Mouse (Mus musculus): ENCODE measurements around the gene Grin3b. TPM values are rescaled to one million over a fixed set of nuclear protein-coding genes. Genes with fewer than 3 reads are reported as not detected.

Grin3b gene
- total RNA-seq, 1 experiment = 0.36 TPM

GRCm38 (mm10) chr10:79994397-79995115 lies 24.0 kb downstream of the Grin3b start:
- no peaks in the 10 kb centered on the region for H3K9me3 ChIP-seq (ENCODE audit: control insufficient read depth, insufficient read depth, low read depth, low read length)
- H3K4me1 ChIP-seq (ENCODE audit: control insufficient read depth in 2 of 2, insufficient read depth in 2 of 2, low read length in 2 of 2, poor library complexity in 1 of 2) = peaks cover 0 to 13% of the 10 kb centered on the region in 2 experiments; a peak in 1 of 4 replicates
- no peak overlapping the region for H3K27ac ChIP-seq (ENCODE audit: insufficient read depth, low read depth, low read length, poor library complexity, severe bottlenecking)
- no peak overlapping the region for H3K4me3 ChIP-seq (ENCODE audit: insufficient read depth in 1 of 2, low read depth in 1 of 2, low read length in 2 of 2, poor library complexity in 1 of 2, severe bottlenecking in 1 of 2)
- TF ChIP-seq ZNF384 (IDR thresholded peaks at IDR 0.05; ENCODE audit: low read depth, low read length) (no peak), HCFC1 (IDR thresholded peaks at IDR 0.05; ENCODE audit: borderline replicate concordance, insufficient read depth, low read length) (no peak), ZC3H11A (IDR thresholded peaks at IDR 0.05; ENCODE audit: borderline replicate concordance, low read depth, low read length) (no peak), CHD2 (IDR thresholded peaks at IDR 0.05; ENCODE audit: low read depth, low read length) (no peak), MAFK (IDR thresholded peaks at IDR 0.05; ENCODE audit: insufficient read depth, low read depth, low read length) (no peak)
- H3K36me3 ChIP-seq (ENCODE audit: control insufficient read depth, insufficient read depth, low read length, poor library complexity, severe bottlenecking) = peaks cover 14% of the 10 kb centered on the region; the same call in 1 of the 2 replicates
- no peak overlapping the region for H3K9ac ChIP-seq (ENCODE audit: insufficient read depth, low read depth, low read length, poor library complexity, severe bottlenecking)
- in situ Hi-C loops (cut with MboI; ENCODE audit: low sequenced_read_pairs in 2 of 2, unreplicated experiment in 2 of 2) = loop anchor here in 1 of 2 experiments (25.0 kb wide), 1 partner anchor 118 kb away; the partner anchor contains the start of genes Sbno2 and Stk11
- no peak for DNase-seq (ENCODE audit: low read depth, low spot score)

GRCm38 (mm10) chr10:79995636-79996035 lies 25.1 kb downstream of the Grin3b start:
- in situ Hi-C loops (cut with MboI; ENCODE audit: low sequenced_read_pairs in 2 of 2, unreplicated experiment in 2 of 2) = loop anchor here in 1 of 2 experiments (25.0 kb wide), 1 partner anchor 117 kb away; the partner anchor contains the start of genes Sbno2 and Stk11
- no peak overlapping the region for H3K27ac ChIP-seq (ENCODE audit: insufficient read depth, low read depth, low read length, poor library complexity, severe bottlenecking)
- no peak for TF ChIP-seq MAFK (IDR thresholded peaks at IDR 0.05; ENCODE audit: insufficient read depth, low read depth, low read length)
- TF ChIP-seq ZC3H11A (IDR thresholded peaks at IDR 0.05; ENCODE audit: borderline replicate concordance, low read depth, low read length) = no peak
- TF ChIP-seq HCFC1 (IDR thresholded peaks at IDR 0.05; ENCODE audit: borderline replicate concordance, insufficient read depth, low read length) = no peak
- TF ChIP-seq ZNF384 (IDR thresholded peaks at IDR 0.05; ENCODE audit: low read depth, low read length) = no peak
- no peak for TF ChIP-seq CHD2 (IDR thresholded peaks at IDR 0.05; ENCODE audit: low read depth, low read length)
- DNase-seq (ENCODE audit: low read depth, low spot score) = no peak
- peaks cover 0 to 11% of the 10 kb centered on the region in 2 experiments; a peak in 1 of 4 replicates for H3K4me1 ChIP-seq (ENCODE audit: control insufficient read depth in 2 of 2, insufficient read depth in 2 of 2, low read length in 2 of 2, poor library complexity in 1 of 2)
- no peak overlapping the region for H3K9ac ChIP-seq (ENCODE audit: insufficient read depth, low read depth, low read length, poor library complexity, severe bottlenecking)
- H3K9me3 ChIP-seq (ENCODE audit: control insufficient read depth, insufficient read depth, low read depth, low read length) = no peaks in the 10 kb centered on the region
- peaks cover 14% of the 10 kb centered on the region; the same call in 1 of the 2 replicates for H3K36me3 ChIP-seq (ENCODE audit: control insufficient read depth, insufficient read depth, low read length, poor library complexity, severe bottlenecking)
- no peak overlapping the region for H3K4me3 ChIP-seq (ENCODE audit: insufficient read depth in 1 of 2, low read depth in 1 of 2, low read length in 2 of 2, poor library complexity in 1 of 2, severe bottlenecking in 1 of 2)

- in situ Hi-C loops (cut with MboI; ENCODE audit: low sequenced_read_pairs in 2 of 2, unreplicated experiment in 2 of 2) = loop anchor here in 1 of 2 experiments (25.0 kb wide), 1 partner anchor 116 kb away; the partner anchor contains the start of genes Sbno2 and Stk11
- Histone ChIP-seq H3K9ac (ENCODE audit: insufficient read depth, low read depth, low read length, poor library complexity, severe bottlenecking) (peak within 1 kb of the TSS; percentile 73), H3K27ac (ENCODE audit: insufficient read depth, low read depth, low read length, poor library complexity, severe bottlenecking) (no peak within 1 kb of the TSS), H3K4me1 (ENCODE audit: control insufficient read depth in 2 of 2, insufficient read depth in 2 of 2, low read length in 2 of 2, poor library complexity in 1 of 2) (peaks cover 0 to 10% of the 10 kb centered on the region in 2 experiments; a peak in 1 of 4 replicates), H3K9me3 (ENCODE audit: control insufficient read depth, insufficient read depth, low read depth, low read length) (no peaks in the 10 kb centered on the region), H3K4me3 (ENCODE audit: insufficient read depth in 1 of 2, low read depth in 1 of 2, low read length in 2 of 2, poor library complexity in 1 of 2, severe bottlenecking in 1 of 2) (peak within 1 kb of the TSS; percentile 79 to 94), H3K36me3 (ENCODE audit: control insufficient read depth, insufficient read depth, low read length, poor library complexity, severe bottlenecking) (peaks cover 14% of the 10 kb centered on the region; the same call in 1 of the 2 replicates)
- TF ChIP-seq ZC3H11A (IDR thresholded peaks at IDR 0.05; ENCODE audit: borderline replicate concordance, low read depth, low read length) (no peak), ZNF384 (IDR thresholded peaks at IDR 0.05; ENCODE audit: low read depth, low read length) (no peak), MAFK (IDR thresholded peaks at IDR 0.05; ENCODE audit: insufficient read depth, low read depth, low read length) (no peak), HCFC1 (IDR thresholded peaks at IDR 0.05; ENCODE audit: borderline replicate concordance, insufficient read depth, low read length) (no peak), CHD2 (IDR thresholded peaks at IDR 0.05; ENCODE audit: low read depth, low read length) (peak; percentile 75)
- DNase-seq (ENCODE audit: low read depth, low spot score) = peak; percentile 97
Measured at GRCm38 (mm10) chr10:79996272-79997033, 25.9 kb downstream of the Grin3b start, which contains the start of gene Abca7. Gene Abca7, plus strand, starts transcription at chr10:79996494.

- H3K27ac ChIP-seq (ENCODE audit: insufficient read depth, low read depth, low read length, poor library complexity, severe bottlenecking) = no peak overlapping the region
- peak overlapping the region; percentile 73; the same call in 1 of the 2 replicates for H3K9ac ChIP-seq (ENCODE audit: insufficient read depth, low read depth, low read length, poor library complexity, severe bottlenecking)
- no peaks in the 10 kb centered on the region for H3K9me3 ChIP-seq (ENCODE audit: control insufficient read depth, insufficient read depth, low read depth, low read length)
- no peak for TF ChIP-seq MAFK (IDR thresholded peaks at IDR 0.05; ENCODE audit: insufficient read depth, low read depth, low read length)
- peak; percentile 56; the same call in 1 of the 2 replicates for TF ChIP-seq CHD2 (IDR thresholded peaks at IDR 0.05; ENCODE audit: low read depth, low read length)
- no peak for TF ChIP-seq ZNF384 (IDR thresholded peaks at IDR 0.05; ENCODE audit: low read depth, low read length)
- TF ChIP-seq HCFC1 (IDR thresholded peaks at IDR 0.05; ENCODE audit: borderline replicate concordance, insufficient read depth, low read length) = no peak
- H3K4me3 ChIP-seq (ENCODE audit: insufficient read depth in 1 of 2, low read depth in 1 of 2, low read length in 2 of 2, poor library complexity in 1 of 2, severe bottlenecking in 1 of 2) = peak overlapping the region; percentile 79 to 94
- DNase-seq (ENCODE audit: low read depth, low spot score) = peak; percentile 87
- in situ Hi-C loops (cut with MboI; ENCODE audit: low sequenced_read_pairs in 2 of 2, unreplicated experiment in 2 of 2) = loop anchor here in 1 of 2 experiments (25.0 kb wide), 1 partner anchor 115 kb away; the partner anchor contains the start of genes Sbno2 and Stk11
- peaks cover 0 to 12% of the 10 kb centered on the region in 2 experiments; a peak in 1 of 4 replicates for H3K4me1 ChIP-seq (ENCODE audit: control insufficient read depth in 2 of 2, insufficient read depth in 2 of 2, low read length in 2 of 2, poor library complexity in 1 of 2)
- peaks cover 14% of the 10 kb centered on the region; the same call in 1 of the 2 replicates for H3K36me3 ChIP-seq (ENCODE audit: control insufficient read depth, insufficient read depth, low read length, poor library complexity, severe bottlenecking)
Measured at GRCm38 (mm10) chr10:79997034-79997760, 26.7 kb downstream of the Grin3b start.
